Mouse (Mus musculus): Measurements from ENCODE around the gene Olfr272. TPM values are rescaled to one million over a fixed set of nuclear protein-coding genes. Genes with fewer than 3 reads are reported as not detected.

Olfr272 gene
- polyA plus RNA-seq (2015; fragmentation: Nextera tagmentation; extraction: Ambion mirVana): not detected in 2 replicates

DNA sequence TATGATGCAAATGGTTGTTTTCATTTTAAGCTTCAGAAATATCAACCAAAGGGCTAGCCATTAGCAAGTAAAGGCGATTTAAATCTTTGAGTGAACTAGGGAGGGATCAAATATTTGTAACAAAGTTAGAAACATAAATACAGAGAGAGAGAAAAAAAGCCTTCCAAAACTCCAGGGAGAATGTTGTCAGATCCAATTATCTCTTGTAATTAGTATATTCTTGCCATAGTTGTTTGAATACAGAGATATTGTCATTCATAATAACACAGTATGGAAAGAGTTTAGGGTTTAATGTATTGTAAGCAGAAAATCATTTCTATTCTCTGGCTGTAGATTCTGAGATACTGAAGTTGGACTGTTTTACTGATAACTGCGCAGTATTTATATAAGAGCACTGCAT is at the start of gene Olfr272:
Olfr272 (minus strand) TSS at position 101 of the 400 bp plus-strand sequence.
- Histone ChIP-seq H3K9ac (ENCODE audit: low read depth, low read length) (no peak within 1 kb of the TSS), H3K27me3 (ENCODE audit: control insufficient read depth, insufficient read depth, low read depth, low read length) (no peaks in the 10 kb centered on the region), H3K4me2 (ENCODE audit: low read depth, low read length) (no peak within 1 kb of the TSS), H3K4me3 (ENCODE audit: low read depth, low read length) (no peak within 1 kb of the TSS), H3K9me3 (replicated peaks; ENCODE audit: control insufficient read depth, low read length) (no peaks in the 10 kb centered on the region), H3K4me1 (ENCODE audit: control insufficient read depth, low read depth, low read length) (no peaks in the 10 kb centered on the region), H3K36me3 (ENCODE audit: control insufficient read depth, insufficient read depth) (no peaks in the 10 kb centered on the region), H3K27ac (ENCODE audit: low read length) (no peak within 1 kb of the TSS)
- no peak for ATAC-seq (ENCODE audit: low read depth)
- WGBS (ENCODE audit: insufficient replicate concordance): 59% methylated on average over 2 of the region's 2 CpGs

DNA sequence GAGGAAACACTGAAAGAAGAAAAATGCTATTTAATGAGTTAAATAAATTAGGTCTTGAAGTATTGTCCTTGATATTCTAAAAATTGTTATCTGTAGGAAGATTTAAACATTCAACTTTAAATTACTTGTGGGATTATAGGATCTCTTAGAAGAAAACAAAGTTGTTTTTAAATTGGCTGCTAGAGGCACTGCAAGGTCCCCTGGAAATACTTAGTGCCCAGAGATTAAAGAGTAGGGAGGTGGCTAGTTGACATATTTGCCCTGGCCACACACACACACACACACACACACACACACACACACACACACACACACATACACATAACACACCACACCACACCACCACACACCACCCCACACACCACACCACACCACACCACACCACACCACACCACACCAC is 45.3 kb upstream of the Olfr272 start, which contains the start of gene Olfr270:
Olfr270 (plus strand) TSS at position 301 of the 400 bp plus-strand sequence.
- Histone ChIP-seq H3K36me3 (ENCODE audit: control insufficient read depth, insufficient read depth) (no peaks in the 10 kb centered on the region), H3K27me3 (ENCODE audit: control insufficient read depth, insufficient read depth, low read depth, low read length) (no peaks in the 10 kb centered on the region), H3K4me1 (ENCODE audit: control insufficient read depth, low read depth, low read length) (no peaks in the 10 kb centered on the region), H3K9ac (ENCODE audit: low read depth, low read length) (no peak within 1 kb of the TSS), H3K4me2 (ENCODE audit: low read depth, low read length) (no peak within 1 kb of the TSS), H3K4me3 (ENCODE audit: low read depth, low read length) (no peak within 1 kb of the TSS), H3K27ac (ENCODE audit: low read length) (no peak within 1 kb of the TSS), H3K9me3 (replicated peaks; ENCODE audit: control insufficient read depth, low read length) (no peaks in the 10 kb centered on the region)
- no peak for ATAC-seq (ENCODE audit: low read depth)

DNA sequence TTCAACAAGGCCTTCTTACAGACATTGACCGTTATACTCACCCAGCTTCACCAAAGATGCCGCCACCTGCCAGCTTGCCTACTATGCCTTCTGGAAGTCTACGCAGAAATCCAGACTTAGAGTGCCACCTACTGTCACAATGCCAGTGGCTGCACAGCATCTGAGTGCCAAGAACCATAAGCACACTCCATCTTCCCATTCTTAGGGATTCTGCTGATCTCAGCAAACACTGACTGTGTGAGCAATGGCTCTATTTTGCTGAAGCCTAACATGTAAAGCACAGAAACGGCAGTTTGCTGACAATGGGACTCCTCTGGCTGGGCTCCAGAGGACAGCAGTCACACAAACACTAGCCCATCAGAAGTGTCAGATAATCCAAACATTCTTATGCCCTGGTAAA is 39.7 kb upstream of the Olfr272 start:
- H3K4me1 ChIP-seq (ENCODE audit: control insufficient read depth, low read depth, low read length): no peaks in the 10 kb centered on the region
- no peak overlapping the region for H3K27ac ChIP-seq (ENCODE audit: low read length)
- no peak overlapping the region for H3K9ac ChIP-seq (ENCODE audit: low read depth, low read length)
- H3K27me3 ChIP-seq (ENCODE audit: control insufficient read depth, insufficient read depth, low read depth, low read length): no peaks in the 10 kb centered on the region
- H3K36me3 ChIP-seq (ENCODE audit: control insufficient read depth, insufficient read depth): no peaks in the 10 kb centered on the region
- H3K4me3 ChIP-seq (ENCODE audit: low read depth, low read length): no peak overlapping the region
- 43% methylated on average over 4 of the region's 4 CpGs for WGBS (ENCODE audit: insufficient replicate concordance)
- no peak for ATAC-seq (ENCODE audit: low read depth)
- no peak overlapping the region for H3K4me2 ChIP-seq (ENCODE audit: low read depth, low read length)
- H3K9me3 ChIP-seq (replicated peaks; ENCODE audit: control insufficient read depth, low read length): no peaks in the 10 kb centered on the region

DNA sequence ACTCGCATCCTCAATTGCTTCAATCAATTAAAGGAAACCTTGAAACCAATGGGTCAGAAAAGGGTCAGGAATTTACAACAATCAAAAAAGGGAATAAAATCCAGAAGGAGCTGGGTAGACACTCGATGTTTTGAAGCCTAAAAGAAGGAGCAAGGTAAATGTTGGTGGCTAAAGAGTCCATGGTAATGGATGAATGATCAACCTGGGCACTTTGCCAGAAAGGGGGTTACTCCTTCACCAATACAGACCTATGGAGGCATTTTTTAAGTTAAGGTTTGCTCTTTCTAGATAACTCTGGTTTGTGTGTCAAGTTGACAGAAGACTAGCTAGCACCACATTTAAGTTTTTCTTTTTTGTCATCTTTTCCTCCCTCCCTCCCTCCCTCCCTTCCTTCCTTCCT is 30.0 kb upstream of the Olfr272 start:
- H3K4me3 ChIP-seq (ENCODE audit: low read depth, low read length): no peak overlapping the region
- no peaks in the 10 kb centered on the region for H3K36me3 ChIP-seq (ENCODE audit: control insufficient read depth, insufficient read depth)
- no peak overlapping the region for H3K9ac ChIP-seq (ENCODE audit: low read depth, low read length)
- H3K4me2 ChIP-seq (ENCODE audit: low read depth, low read length): no peak overlapping the region
- no peak overlapping the region for H3K27ac ChIP-seq (ENCODE audit: low read length)
- ATAC-seq (ENCODE audit: low read depth): no peak
- WGBS (ENCODE audit: insufficient replicate concordance): 48% methylated on average over 2 of the region's 2 CpGs
- H3K9me3 ChIP-seq (replicated peaks; ENCODE audit: control insufficient read depth, low read length): no peaks in the 10 kb centered on the region
- H3K4me1 ChIP-seq (ENCODE audit: control insufficient read depth, low read depth, low read length): no peaks in the 10 kb centered on the region
- H3K27me3 ChIP-seq (ENCODE audit: control insufficient read depth, insufficient read depth, low read depth, low read length): no peaks in the 10 kb centered on the region

DNA sequence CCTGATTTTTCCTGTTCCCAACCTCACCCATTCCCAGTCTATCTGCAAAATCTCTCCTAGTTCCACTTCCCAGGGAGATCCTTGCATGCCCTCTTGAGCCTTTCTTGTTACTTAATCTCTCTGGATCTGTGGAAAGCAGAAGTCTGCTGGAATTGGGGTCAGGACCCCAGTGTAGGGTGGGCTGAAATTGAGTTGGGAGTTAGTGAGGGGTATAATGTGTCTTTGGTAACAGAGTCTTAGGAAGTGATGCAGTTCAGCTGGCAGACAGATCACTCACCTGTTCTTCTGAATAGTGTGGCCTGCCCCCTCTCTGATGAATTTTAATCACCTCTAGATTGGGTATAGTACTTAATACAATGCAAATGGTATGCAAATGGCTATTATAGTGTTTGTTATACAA is 27.7 kb upstream of the Olfr272 start:
- ATAC-seq (ENCODE audit: low read depth): no peak
- no peaks in the 10 kb centered on the region for H3K27me3 ChIP-seq (ENCODE audit: control insufficient read depth, insufficient read depth, low read depth, low read length)

DNA sequence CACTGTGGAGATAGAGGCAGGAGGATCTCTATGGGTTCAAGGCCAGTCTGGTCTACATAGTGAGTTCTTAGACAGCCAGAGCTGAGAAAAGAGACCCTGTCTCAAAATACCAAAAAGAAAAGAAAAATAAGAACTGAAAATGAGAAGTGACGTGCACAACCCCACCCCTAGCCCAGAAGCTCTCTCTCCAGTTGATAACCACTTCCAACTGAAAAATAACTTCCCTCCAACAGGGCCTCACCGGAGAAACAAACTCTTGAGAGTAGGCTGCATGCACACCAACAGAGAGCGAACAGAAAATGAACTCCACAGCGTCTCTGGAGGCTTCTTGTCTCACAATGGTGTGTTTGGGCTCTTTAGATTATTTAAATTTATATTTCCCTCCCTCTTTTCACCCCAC is 11.5 kb upstream of the Olfr272 start:
- Histone ChIP-seq H3K36me3 (ENCODE audit: control insufficient read depth, insufficient read depth) (no peaks in the 10 kb centered on the region), H3K4me3 (ENCODE audit: low read depth, low read length) (no peak overlapping the region), H3K9me3 (replicated peaks; ENCODE audit: control insufficient read depth, low read length) (no peaks in the 10 kb centered on the region), H3K27ac (ENCODE audit: low read length) (no peak overlapping the region), H3K27me3 (ENCODE audit: control insufficient read depth, insufficient read depth, low read depth, low read length) (no peaks in the 10 kb centered on the region), H3K9ac (ENCODE audit: low read depth, low read length) (no peak overlapping the region), H3K4me2 (ENCODE audit: low read depth, low read length) (no peak overlapping the region), H3K4me1 (ENCODE audit: control insufficient read depth, low read depth, low read length) (no peaks in the 10 kb centered on the region)
- no peak for ATAC-seq (ENCODE audit: low read depth)
- WGBS (ENCODE audit: insufficient replicate concordance): 59% methylated on average over 4 of the region's 4 CpGs

More for the DNA sequence above, 27.7 kb upstream of the Olfr272 start:
- Histone ChIP-seq H3K36me3 (ENCODE audit: control insufficient read depth, insufficient read depth) (no peaks in the 10 kb centered on the region), H3K4me1 (ENCODE audit: control insufficient read depth, low read depth, low read length) (no peaks in the 10 kb centered on the region), H3K4me3 (ENCODE audit: low read depth, low read length) (no peak overlapping the region), H3K4me2 (ENCODE audit: low read depth, low read length) (no peak overlapping the region), H3K27ac (ENCODE audit: low read length) (no peak overlapping the region), H3K9me3 (replicated peaks; ENCODE audit: control insufficient read depth, low read length) (no peaks in the 10 kb centered on the region), H3K9ac (ENCODE audit: low read depth, low read length) (no peak overlapping the region)

DNA sequence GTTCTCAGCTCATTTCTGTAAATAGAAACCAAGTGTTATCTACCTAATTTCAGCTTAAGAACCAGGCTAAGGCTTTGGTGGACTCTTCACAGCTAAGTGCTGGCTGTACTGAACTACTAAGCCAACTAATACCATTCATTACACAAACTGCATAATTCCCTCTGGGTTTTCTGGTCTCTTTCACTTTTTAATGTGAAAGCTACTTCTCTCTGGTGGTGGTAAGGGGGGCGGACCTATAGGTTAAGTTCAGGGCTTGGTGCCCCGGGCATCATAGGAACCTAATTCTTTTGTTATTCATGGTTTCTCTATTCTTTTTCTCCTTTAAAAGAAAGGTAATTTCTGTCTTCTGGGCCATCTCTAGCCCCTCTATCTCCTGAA is 1.7 kb downstream of the Olfr272 start:
- no peaks in the 10 kb centered on the region for H3K4me1 ChIP-seq (ENCODE audit: control insufficient read depth, low read depth, low read length)
- H3K9me3 ChIP-seq (replicated peaks; ENCODE audit: control insufficient read depth, low read length): no peaks in the 10 kb centered on the region
- no peak overlapping the region for H3K4me2 ChIP-seq (ENCODE audit: low read depth, low read length)
- 64% methylated on average over 2 of the region's 2 CpGs for WGBS (ENCODE audit: insufficient replicate concordance)
- no peak overlapping the region for H3K27ac ChIP-seq (ENCODE audit: low read length)
- no peaks in the 10 kb centered on the region for H3K36me3 ChIP-seq (ENCODE audit: control insufficient read depth, insufficient read depth)
- no peak overlapping the region for H3K9ac ChIP-seq (ENCODE audit: low read depth, low read length)
- no peaks in the 10 kb centered on the region for H3K27me3 ChIP-seq (ENCODE audit: control insufficient read depth, insufficient read depth, low read depth, low read length)
- ATAC-seq (ENCODE audit: low read depth): no peak
- H3K4me3 ChIP-seq (ENCODE audit: low read depth, low read length): no peak overlapping the region

DNA sequence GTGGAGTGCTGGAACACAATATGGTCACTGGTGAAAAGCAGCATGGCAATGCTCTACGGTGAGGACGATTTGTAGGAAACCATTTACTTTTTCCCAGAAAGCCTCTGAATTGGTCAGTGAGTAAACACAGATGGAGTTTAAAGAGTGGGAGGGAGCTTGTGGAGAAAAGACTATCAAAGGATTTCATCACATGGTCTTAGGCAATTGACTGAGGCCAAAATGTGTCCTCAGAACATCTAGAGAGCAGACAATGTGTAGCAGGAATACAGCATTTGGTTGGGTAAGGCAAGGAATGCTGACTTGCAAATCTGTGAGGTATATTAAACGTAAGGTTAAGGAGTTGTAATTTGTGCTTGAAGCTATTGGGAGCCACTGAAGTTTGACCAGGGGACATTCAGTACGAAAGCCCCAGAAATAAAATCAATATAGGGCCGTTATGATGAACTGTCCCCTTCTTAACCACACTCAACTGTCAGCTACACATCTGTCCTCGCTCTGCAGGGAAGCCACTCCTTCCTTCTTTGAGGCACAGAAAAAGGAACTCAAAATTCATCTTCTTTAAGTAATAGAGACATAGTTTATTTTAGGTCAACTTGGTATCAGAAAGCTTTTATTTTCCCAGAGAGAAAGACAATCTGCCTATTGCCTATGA is 2.2 kb downstream of the Olfr272 start:
- no peaks in the 10 kb centered on the region for H3K9me3 ChIP-seq (replicated peaks; ENCODE audit: control insufficient read depth, low read length)
- no peak overlapping the region; the same call in 1 of the 2 replicates for H3K27ac ChIP-seq (ENCODE audit: low read length)
- H3K4me3 ChIP-seq (ENCODE audit: low read depth, low read length): no peak overlapping the region
- H3K4me1 ChIP-seq (ENCODE audit: control insufficient read depth, low read depth, low read length): no peaks in the 10 kb centered on the region
- peak; percentile 54; the same call in 1 of the 2 replicates for ATAC-seq (ENCODE audit: low read depth)
- no peaks in the 10 kb centered on the region for H3K27me3 ChIP-seq (ENCODE audit: control insufficient read depth, insufficient read depth, low read depth, low read length)
- no peak overlapping the region for H3K4me2 ChIP-seq (ENCODE audit: low read depth, low read length)
- WGBS (ENCODE audit: insufficient replicate concordance): 34% methylated on average over 6 of the region's 6 CpGs
- H3K36me3 ChIP-seq (ENCODE audit: control insufficient read depth, insufficient read depth): no peaks in the 10 kb centered on the region
- H3K9ac ChIP-seq (ENCODE audit: low read depth, low read length): no peak overlapping the region

DNA sequence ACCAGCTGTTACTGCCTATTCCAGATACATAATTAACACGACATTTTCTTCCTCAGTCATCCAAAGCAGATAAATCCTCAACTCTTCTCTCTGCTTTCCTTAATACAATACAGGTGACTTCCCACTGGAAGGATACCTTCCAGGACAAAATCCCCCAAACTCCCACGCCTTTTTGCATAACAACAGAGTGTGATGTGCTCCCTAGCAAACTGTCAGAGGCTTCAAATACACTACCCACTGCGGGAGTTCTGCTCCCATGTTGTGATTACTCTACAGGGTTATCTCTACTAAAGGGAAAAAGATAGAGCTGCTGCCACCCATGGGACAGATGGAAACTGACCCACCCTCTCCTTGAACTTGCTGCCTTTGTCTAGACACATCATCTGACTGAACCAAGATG is 6.6 kb downstream of the Olfr272 start:
- Histone ChIP-seq H3K4me2 (ENCODE audit: low read depth, low read length) (no peak overlapping the region), H3K4me3 (ENCODE audit: low read depth, low read length) (no peak overlapping the region), H3K4me1 (ENCODE audit: control insufficient read depth, low read depth, low read length) (no peaks in the 10 kb centered on the region), H3K27ac (ENCODE audit: low read length) (no peak overlapping the region), H3K36me3 (ENCODE audit: control insufficient read depth, insufficient read depth) (no peaks in the 10 kb centered on the region), H3K27me3 (ENCODE audit: control insufficient read depth, insufficient read depth, low read depth, low read length) (no peaks in the 10 kb centered on the region), H3K9me3 (replicated peaks; ENCODE audit: control insufficient read depth, low read length) (no peaks in the 10 kb centered on the region), H3K9ac (ENCODE audit: low read depth, low read length) (no peak overlapping the region)
- no peak for ATAC-seq (ENCODE audit: low read depth)
- 34% methylated on average over 3 of the region's 3 CpGs for WGBS (ENCODE audit: insufficient replicate concordance)
